Mouse (Mus musculus) CH12F3 (cell line): ENCODE measurements around the gene Grid2.

Source experiments
- in situ Hi-C: fragments of 300-500 bp; cut with MboI; formaldehyde crosslinking; loops from 2 replicates; pipeline ENCODE4 v1.14.3; 2020; ENCODE audit warnings: low sequenced_read_pairs

The Grid2 gene

DNA sequence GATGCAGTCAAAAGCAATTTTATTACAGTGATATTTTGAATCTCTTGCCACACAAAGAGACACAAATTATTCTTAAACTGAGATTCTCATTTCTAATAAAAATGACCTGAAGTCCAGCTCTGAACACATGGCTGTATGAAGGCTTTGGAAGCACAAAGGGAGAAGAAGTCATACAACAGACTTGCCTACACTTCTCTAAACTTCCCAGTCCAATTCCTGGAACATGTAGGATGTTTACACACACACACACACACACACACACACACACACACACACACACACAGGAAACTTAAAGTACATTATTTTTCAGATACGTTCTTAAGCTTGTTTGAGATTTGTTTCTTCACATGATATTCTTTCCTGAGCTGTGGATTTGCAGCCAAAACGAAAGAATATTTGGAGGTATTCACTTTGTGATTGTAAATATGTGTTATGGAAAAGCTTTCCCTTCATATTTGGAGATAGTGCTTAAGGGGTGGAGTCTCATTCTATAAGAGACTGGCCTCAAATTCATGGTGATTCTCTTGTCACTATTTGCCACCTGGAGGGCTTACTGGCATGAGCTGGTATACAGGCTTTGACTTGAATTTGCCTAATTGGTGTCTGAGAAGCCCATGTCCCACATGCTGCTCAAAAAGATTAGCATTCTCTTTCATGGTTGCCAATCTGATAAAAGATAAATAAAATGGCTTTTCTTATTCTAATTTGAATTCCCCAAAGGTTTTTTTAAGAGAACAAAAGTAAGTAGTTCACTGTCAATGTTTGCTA, 1049.2 kb downstream of the Grid2 start:
- in situ Hi-C loops: no loop called here

DNA sequence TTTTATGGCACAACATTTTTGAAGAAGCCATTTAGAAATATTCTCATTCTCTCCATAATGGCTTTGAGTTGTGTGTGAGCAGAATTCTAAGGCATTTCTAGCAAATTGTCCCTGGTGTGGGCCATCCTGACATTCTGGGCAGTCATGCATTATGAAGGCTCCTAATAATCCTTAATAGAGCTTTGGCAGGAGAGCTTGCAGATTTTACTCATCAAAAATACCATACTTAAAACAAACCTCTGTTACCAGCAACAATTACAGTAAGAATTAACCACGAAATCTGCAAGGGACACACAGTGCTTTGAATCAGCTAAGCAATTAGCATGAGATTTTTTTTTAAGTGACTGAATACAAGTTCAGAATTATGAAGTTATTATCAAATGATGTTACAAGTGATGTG, 1053.0 kb downstream of the Grid2 start:
- in situ Hi-C loops: no loop called here

DNA sequence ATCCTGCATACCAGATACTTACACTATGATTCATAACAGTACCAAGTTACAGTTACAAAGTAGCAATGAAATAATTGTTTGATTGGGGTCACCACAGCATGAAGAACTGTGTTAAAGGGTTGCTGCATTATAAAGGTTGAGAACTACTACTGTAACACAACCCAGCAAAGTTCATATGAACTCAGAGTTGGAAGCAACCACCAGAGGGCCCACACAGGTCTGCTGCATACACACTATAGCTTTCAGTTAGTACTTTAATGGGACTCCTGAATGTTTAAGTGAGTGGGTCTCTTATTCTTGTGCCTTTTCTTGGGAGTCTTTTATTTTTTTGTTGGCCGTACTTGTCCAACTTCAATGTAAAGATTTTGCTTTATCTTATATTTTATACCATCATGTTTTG, 1057.5 kb downstream of the Grid2 start:
- in situ Hi-C loops: no loop called here

DNA sequence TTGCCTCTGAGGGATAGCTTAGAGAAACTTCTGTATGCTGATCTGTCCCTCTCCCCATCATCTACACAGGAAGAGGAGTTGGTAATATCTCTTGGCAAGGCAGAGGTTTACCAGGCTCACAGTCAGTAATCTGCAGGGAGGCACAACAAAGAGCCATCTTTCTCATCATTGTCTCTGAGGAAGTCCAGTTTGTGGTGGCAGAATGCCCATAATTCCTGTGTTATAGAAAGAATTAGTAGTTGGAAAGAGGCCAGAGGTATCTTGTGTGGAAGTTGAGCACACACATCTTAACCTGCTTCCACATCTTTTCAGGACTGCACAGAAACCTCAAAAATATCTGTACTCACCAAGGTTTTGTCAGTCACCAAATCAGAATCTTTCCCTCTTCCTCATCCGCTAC, 1071.3 kb downstream of the Grid2 start:
- in situ Hi-C loops: no loop called here

DNA sequence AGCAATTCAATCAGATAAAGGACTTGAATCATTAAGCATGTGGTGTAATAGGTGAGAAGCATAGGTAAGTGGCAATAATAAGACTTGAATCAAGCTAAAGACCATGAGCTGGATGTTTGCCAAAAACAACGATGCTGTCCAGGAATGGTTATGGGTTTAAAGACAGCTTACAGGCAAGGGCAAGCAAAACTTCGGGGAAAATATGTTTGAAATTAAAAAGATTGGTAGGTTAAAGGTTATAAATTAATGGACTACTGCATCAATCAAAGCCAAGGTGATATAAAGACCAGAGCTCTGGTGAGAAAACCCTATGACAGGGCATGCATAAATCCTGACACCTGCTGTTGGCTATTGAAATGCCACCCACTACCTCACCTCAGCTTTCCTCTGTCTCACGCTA, 1072.2 kb downstream of the Grid2 start:
- in situ Hi-C loops: no loop called here

DNA sequence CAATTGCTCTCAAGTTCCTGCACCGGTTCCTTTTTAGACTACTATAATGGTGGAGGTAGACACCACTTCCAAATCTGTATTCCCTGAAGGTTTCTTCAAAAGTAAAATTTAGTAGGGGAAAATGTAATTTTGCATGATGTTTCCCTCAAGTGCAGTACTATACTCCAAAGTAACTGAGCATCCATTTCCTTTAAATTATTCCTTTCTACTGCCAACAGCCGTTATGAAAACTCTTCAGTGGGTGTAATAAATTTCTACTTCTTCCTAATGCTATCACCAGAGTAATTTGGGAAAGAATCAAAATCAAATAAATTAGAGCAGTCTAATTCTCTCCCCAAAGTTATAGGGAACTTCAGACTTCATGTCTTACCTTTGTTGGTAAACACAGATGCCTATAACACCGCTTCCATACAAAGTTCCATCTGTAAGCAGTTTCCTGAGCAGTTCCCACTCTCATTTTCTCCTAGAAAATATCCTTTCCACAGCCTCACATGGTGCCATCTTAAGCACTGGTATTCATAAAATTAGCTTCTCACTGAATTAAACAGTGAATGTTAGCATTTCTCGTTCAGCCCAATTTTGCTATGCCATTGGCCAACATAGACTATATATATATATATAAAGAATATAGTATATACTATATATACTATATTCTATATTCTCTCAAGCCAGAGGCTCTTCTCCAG, 1142.9 kb downstream of the Grid2 start:
- in situ Hi-C loops: no loop called here

DNA sequence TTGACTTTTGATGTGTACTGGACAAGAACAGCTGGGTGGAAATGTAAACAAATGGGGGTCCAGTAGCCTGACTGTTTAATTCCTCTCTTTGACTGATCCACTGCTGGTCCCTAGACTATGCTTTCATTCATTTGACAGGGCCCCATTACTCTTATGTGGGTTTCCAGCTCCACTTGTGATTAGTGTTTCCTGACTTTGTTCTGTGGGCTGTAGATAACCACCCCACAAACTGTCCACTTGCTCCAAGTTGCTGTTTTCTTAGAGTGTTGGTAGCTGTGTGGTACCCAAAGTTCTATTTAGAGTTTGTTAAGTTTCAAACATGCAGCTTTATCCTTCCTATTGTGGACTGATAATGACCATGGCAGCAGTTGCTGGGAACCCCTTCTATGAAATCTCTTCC, 1172.0 kb downstream of the Grid2 start:
- in situ Hi-C loops: no loop called here

DNA sequence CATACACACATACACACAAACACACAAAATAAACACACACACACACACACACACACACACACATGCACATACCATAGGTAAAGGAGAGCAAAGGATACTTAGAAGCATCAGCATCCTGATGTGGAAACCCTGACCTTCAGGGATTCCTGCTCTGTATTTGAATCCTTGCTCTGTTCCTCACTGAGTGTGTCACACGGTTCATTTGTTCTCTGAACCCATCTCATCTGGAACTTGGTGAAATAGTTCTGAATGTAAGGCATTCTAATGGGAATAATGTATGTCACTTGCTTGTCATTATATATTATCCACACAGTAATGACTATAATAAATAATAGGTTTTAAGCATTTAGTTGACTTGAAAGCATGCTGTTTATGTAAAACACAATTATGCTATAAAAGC, 1173.2 kb downstream of the Grid2 start:
- in situ Hi-C loops: no loop called here

DNA sequence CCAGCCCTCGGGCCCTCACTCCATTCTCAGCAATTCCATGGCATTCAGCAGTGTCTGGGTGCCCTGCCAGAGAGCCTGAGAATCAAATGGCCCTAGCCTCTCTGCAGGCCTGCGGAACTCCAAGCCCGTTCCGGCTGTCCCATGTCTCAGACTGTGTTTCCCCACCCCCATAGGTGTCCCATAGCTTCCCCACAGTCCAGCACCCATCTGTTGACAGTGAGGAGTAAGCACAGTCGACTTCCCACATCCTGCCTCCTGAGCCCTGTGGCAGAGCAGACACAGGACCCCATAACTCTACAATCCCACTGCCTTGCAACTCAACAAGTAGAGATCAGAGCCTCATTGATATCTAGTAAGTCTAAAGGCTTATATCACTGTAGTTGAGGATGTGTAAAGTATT, 1192.5 kb downstream of the Grid2 start:
- in situ Hi-C loops: no loop called here

DNA sequence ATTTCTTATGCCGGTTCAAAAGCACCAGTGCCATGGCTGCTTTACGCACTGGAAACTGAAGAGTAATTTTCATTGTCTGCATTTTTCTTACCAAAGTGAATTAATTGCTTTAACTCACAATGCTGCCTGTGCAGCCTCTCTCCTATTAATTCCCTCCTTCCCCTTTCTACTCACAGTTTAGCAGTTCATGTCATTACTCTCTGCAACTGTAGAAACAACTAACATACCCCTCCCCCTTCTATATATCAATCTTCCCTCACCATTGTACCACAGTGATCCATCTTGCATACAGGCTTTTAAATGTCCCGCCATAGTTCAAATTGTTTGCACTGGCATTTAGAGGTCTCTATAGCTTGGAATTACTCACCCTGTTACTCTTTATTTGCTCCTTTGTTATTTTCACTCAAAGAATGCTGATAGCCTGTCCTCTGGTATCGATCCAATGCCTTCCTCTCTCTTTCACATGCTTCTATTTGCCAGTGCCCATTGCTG, 1193.2 kb downstream of the Grid2 start:
- in situ Hi-C loops: no loop called here

DNA sequence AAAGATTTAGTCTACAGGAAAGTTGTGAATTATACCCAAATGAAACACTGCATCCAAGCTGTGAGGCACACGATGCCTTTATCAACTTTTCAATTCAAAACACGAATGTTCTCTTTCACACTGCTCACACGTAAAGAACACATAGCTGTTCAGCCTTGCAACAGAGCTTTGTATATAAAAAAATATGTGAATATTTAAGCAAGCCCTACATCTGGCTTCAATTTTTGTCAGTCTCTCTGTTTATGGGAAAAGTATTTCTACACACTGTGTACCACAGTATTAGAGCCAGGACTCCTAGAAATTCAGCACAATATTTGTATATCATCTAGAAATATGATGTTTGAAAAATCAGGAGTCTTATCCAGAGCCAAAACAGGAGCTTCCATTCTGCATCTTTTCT, 1195.1 kb downstream of the Grid2 start:
- in situ Hi-C loops: no loop called here

DNA sequence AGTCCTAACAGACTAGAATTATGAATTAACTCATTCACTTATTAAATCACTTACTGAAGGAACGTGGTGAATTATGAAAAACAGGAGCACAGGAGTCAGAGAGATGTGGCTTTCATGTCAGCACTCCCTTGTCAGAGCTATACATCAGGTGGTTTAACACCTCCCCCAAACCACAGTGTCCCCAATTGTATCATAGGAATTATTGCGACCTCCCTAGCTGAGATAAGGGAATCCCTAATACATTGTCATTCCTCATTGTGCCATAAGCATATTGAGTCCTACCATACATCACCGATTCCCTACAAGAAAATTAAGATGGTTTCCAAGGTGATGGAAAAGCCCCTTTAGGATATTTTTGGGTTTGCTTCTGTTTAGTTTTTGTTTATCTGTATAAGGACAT, 1224.2 kb downstream of the Grid2 start:
- in situ Hi-C loops: no loop called here

DNA sequence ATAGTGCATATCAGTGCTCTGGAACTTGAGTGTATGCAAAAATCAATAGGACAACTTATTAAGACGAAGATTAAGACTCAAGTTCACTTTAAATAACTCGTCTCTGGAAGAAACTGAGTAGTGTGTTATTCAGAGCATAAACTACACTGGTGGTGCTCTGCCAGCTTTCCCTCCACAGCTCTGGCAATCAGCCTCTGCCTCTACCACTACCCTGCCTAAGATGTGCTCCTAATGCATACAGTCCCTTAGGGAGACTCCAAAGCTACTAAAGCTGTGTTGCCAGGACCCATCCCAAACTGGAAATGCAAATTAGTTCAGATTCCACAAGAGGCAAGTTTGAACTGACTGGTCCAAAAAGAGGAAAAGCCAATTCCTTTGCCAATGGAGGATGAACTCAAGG, 1224.9 kb downstream of the Grid2 start:
- in situ Hi-C loops: no loop called here

DNA sequence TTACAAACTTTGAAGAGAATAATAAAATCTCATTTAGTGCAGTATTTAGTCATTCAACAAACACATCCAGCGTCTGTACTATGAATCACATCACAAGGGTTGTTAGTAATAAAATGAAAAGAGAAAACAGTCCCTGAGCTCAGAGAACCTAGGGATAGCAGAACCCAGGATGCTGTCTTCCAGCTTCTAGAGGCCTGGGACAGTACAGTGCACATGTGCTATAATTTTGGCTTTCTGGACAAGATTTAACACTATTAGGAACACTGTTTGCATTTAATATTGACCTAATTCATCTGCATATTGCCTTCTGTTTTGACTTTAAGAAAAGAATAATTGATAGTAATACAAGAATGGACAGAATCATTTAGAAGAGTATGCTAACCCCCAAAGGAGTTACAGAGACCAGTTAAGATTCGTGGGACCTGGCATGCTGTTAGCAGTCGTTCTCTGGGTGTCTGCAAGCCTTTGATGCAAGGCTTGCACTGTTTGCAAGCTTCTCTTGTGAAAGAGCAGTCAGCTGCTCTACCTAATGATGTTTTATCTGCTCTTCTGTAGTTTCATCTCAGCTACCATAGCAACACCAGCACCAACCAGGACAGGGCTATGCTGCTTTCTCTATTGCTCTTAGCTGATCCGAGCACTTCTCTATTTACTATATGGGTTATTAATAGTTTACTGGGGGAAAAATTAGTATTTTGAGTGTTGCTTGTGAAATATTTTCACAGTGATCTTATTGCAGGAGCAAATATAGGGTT, 1234.8 kb downstream of the Grid2 start:
- in situ Hi-C loops: no loop called here

DNA sequence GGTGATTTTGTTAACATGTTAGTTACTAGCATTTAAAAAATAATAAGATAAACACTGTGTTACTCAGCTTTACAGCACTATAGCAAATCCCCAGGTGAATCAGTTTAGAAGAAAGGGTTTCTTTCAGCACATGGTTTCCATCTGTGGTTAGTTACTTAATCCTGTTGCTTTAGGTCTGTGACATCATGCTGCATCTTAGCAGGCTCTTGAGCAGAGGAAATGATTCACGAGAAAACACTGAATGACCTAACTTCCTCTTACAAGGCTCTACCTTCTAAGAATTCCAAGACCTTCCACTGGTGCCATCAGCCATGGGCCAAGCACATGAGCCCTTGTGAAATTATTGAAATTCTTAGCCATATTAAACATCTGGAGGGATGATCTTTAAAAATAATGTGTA, 1248.7 kb downstream of the Grid2 start:
- in situ Hi-C loops: no loop called here

DNA sequence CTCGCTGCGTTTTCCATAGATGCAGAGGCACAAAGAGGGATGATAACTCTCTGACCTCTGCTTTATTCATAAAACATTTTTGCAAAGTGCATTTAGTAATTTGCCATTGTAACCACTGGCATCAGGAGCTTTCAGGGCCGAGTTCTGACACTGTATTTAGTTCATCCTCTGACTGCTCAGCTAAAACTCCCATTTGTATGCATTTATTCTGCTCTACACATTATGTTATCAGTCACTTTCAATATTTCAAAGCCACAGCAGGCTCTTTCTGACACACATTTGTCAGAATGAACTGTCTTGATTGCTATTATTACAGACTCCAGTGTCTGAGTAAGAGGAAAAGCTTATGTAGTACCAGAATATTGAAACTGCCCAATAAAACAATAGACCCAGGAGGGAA, 1286.5 kb downstream of the Grid2 start:
- in situ Hi-C loops: no loop called here

DNA sequence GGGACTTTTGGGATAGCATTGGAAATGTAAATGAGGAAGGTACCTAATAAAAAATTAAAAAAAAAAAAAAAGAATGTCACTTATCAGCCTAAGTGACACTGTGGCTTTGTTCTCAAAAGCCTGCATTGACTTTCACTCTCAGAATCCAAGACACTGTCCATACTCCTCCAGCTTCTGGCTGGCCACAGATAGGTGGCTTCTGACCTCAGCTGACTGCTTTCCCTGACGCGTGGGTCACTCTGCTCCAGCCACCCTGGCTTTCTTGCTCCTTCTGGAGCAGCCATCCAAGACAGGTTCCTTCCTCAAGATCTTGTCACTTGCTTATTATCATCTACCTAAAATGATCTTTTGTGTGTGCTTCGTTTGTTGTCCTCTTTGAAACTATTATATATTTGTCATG, 1298.0 kb downstream of the Grid2 start:
- in situ Hi-C loops: no loop called here

DNA sequence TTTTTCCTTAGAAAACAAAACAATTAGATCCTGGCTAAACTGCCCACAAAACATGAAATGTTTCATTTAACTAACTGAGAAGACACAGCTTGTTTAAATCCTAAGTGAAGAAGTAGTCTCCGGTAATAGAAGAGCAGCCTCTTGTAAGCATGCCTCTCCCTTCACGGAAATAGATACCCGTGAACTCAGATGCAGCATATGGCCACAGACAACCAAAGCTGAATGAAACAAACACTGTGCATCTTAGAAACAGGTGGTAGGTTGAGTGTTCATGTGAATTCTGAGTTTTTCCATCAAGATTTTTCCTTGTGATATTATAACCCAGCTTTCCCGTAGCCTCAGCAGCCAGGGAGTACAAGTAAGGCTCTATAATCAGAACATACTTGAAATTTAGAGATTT, 1299.5 kb downstream of the Grid2 start:
- in situ Hi-C loops: no loop called here

DNA sequence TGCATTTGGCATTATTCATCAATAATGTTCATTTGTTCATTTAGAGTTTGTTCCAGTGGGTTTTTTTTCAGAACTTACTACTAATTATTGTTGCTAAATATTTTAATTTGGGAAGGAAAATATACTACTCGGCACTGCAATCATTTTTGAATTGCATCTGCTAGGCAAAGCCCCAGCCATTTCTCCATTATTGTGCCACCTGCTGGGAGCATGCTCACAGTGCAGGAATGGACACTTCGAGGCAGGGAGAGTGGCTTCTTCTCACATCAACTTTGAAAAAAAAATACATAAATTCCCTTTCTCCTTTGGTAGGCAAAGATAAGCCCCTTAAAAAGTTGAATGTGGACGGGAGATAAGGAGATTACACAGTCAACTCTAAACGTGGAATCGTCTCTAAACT, 1312.9 kb downstream of the Grid2 start:
- in situ Hi-C loops: no loop called here

DNA sequence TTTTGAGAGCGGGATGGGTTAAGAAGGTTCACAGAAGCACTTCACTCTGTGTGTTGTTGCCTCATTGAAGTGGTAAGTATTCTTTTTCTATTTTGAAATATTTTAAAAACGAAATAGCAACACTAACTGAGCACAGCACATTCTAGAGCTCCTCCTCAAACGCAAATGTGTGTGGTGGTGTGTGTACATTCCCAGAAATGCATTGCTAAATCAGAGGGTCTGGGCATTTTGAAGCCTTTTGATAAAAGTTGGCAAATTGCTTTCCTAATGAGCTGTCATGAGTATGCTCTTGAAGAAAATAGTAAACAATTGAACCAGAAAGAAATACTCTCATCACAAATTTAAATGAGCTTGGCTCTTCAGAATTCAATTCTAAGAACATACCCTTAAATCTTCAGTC, 1325.7 kb downstream of the Grid2 start:
- in situ Hi-C loops: no loop called here

DNA sequence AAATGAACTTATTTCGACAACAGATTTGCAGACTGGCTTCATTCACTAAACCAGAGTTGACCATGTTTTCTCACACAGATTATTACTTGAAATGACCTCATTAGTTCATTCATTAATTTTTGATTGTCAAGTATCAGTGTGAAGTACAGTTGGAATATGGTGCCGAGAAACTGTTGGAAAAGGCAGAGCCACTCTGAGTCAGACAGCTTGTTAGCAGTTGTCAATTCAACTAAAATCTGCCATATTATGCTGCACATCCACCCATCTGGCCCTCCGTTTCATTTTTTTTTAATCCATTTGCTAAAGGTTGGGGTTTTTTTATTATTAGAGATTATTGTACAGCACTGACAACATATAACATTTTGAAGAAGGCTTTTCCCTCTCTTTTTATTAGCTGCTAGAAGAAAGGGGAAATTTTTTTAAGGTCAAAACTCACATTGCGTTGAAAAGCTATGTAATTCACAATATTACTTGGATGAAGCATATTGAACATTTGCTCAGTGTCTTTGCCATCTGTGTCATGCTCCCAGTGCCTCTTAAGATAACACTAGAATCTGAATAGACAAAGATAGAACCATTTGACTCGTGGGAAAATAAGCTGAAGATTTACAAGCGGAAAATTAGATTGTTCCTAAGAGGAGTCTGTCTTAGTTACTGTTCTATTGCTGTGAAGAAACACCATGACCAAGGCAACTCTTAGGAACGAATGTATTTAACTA, 1333.0 kb downstream of the Grid2 start:
- in situ Hi-C loops: no loop called here
